Mouse (Mus musculus): ENCODE results near the gene Scamp2. TPM values are rescaled to one million over a fixed set of nuclear protein-coding genes. Genes with fewer than 3 reads are reported as not detected.

Gene Scamp2
- total RNA-seq, 1 experiment = 51.7 TPM

DNA sequence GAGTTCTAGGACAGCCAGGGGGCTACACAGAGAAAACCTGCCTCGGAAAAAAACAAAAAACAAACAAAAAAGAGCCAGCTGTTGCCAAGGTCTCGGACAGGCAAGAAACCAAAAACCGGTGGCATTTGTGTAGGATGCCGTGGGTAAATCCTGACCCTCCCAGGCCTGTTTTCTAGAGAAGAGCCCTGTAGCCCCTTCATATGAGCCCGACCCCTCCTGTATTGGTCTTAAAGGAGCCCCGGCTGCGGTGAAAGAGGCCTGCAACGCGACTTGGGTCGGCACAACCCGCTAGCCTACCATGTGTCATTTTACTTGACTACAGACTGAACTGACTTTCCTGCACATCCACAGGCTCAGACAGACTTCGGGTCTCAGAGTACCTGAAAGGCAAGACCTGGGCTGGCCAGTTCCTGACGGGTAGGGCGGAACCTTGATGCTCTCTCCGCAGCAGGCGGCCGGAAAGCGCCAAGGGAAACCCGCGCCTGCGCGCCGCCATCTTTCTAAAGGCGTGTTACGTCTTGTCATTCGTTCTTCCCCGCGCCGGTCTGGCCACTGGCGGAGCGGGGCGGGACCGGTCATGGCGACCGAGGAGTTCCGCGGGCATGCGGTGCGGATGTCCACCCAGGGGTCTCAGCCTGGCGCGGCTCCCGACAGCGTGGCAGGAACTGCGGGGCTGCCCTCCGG lies 23.6 kb upstream of the Scamp2 start, which contains the start of gene Fam219b:
Gene Fam219b, plus strand, starts transcription at position 485 of the 684 bp plus-strand sequence.
- in situ Hi-C loops (cut with MboI; ENCODE audit: low sequenced_read_pairs in 2 of 2, unreplicated experiment in 2 of 2) = no loop called here
- DNase-seq (ENCODE audit: low read depth, low spot score) = peak; percentile 79
- peaks cover 23% of the 10 kb centered on the region for H3K36me3 ChIP-seq (ENCODE audit: control insufficient read depth, insufficient read depth, low read length, poor library complexity, severe bottlenecking)
- H3K27ac ChIP-seq (ENCODE audit: insufficient read depth, low read depth, low read length, poor library complexity, severe bottlenecking) = peak within 1 kb of the TSS; percentile 52; the same call in 1 of the 2 replicates
- 0 out of 4 replicates have a peak, but pooled peaks cover 0 to 3% of the 10 kb centered on the region in 2 experiments for H3K4me1 ChIP-seq (ENCODE audit: control insufficient read depth in 2 of 2, insufficient read depth in 2 of 2, low read length in 2 of 2, poor library complexity in 1 of 2)
- TF ChIP-seq HCFC1 (IDR thresholded peaks at IDR 0.05; ENCODE audit: borderline replicate concordance, insufficient read depth, low read length) = peak; percentile 66; the same call in 1 of the 2 replicates
- TF ChIP-seq MAFK (IDR thresholded peaks at IDR 0.05; ENCODE audit: insufficient read depth, low read depth, low read length) = no peak
- H3K9ac ChIP-seq (ENCODE audit: insufficient read depth, low read depth, low read length, poor library complexity, severe bottlenecking) = peak within 1 kb of the TSS; percentile 85
- H3K9me3 ChIP-seq (ENCODE audit: control insufficient read depth, insufficient read depth, low read depth, low read length) = no peaks in the 10 kb centered on the region
- H3K4me3 ChIP-seq (ENCODE audit: insufficient read depth in 1 of 2, low read depth in 1 of 2, low read length in 2 of 2, poor library complexity in 1 of 2, severe bottlenecking in 1 of 2) = peak within 1 kb of the TSS; percentile 83 to 88

DNA sequence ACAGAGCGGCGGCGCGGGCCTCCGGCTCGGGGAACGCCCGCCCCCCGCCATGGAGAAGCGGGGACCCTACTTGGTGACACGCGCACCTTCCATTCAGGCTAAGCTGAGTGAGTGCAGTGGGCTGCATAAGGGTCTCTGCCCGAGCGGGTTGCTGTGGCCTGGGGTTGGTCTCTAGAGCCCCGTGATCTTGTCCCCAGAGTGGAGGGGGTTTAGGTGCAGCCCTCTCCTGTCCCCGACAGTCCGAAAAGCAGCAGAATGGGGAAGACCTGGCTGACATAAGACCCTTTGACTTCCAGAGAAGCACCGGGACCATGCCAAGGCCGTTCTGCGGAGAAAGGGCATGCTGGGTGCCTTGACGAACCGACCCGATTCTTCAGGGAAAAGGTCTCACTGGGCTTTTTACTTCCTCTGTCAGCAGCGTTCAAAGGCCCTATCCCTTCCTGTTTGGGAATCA lies 23.0 kb upstream of the Scamp2 start:
- Histone ChIP-seq H3K27ac (ENCODE audit: insufficient read depth, low read depth, low read length, poor library complexity, severe bottlenecking) (peak overlapping the region; percentile 42; the same call in 1 of the 2 replicates), H3K36me3 (ENCODE audit: control insufficient read depth, insufficient read depth, low read length, poor library complexity, severe bottlenecking) (peaks cover 24% of the 10 kb centered on the region), H3K4me3 (ENCODE audit: insufficient read depth in 1 of 2, low read depth in 1 of 2, low read length in 2 of 2, poor library complexity in 1 of 2, severe bottlenecking in 1 of 2) (peak overlapping the region; percentile 83 to 88), H3K4me1 (ENCODE audit: control insufficient read depth in 2 of 2, insufficient read depth in 2 of 2, low read length in 2 of 2, poor library complexity in 1 of 2) (0 out of 4 replicates have a peak, but pooled peaks cover 0 to 3% of the 10 kb centered on the region in 2 experiments), H3K9ac (ENCODE audit: insufficient read depth, low read depth, low read length, poor library complexity, severe bottlenecking) (peak overlapping the region; percentile 85), H3K9me3 (ENCODE audit: control insufficient read depth, insufficient read depth, low read depth, low read length) (no peaks in the 10 kb centered on the region)
- DNase-seq (ENCODE audit: low read depth, low spot score) = no peak
- no peak for TF ChIP-seq CHD2 (IDR thresholded peaks at IDR 0.05; ENCODE audit: low read depth, low read length)
- TF ChIP-seq MAFK (IDR thresholded peaks at IDR 0.05; ENCODE audit: insufficient read depth, low read depth, low read length) = no peak
- TF ChIP-seq HCFC1 (IDR thresholded peaks at IDR 0.05; ENCODE audit: borderline replicate concordance, insufficient read depth, low read length) = no peak
- TF ChIP-seq ZC3H11A (IDR thresholded peaks at IDR 0.05; ENCODE audit: borderline replicate concordance, low read depth, low read length) = no peak
- in situ Hi-C loops (cut with MboI; ENCODE audit: low sequenced_read_pairs in 2 of 2, unreplicated experiment in 2 of 2) = no loop called here

DNA sequence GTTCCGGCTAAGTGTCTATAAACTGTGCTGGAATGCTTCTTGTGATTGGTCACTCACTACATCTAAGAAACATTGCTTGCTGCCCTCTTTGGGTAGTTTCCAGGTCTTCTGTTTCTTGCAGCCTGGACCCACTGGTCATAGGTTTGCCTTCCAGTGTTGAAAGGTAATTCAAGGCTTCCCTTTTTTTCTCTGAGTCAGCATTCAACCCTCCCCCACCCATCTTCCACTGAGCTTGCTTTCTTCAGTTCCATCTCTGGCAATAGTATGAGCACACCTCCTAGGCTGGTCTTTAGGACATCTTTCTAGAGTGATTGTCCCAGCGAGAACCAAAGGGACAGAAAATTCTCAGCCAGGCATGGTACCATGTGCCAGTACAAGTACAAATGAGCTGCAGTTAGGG lies 21.2 kb upstream of the Scamp2 start:
- Histone ChIP-seq H3K9ac (ENCODE audit: insufficient read depth, low read depth, low read length, poor library complexity, severe bottlenecking) (no peak overlapping the region), H3K27ac (ENCODE audit: insufficient read depth, low read depth, low read length, poor library complexity, severe bottlenecking) (no peak overlapping the region), H3K4me1 (ENCODE audit: control insufficient read depth in 2 of 2, insufficient read depth in 2 of 2, low read length in 2 of 2, poor library complexity in 1 of 2) (0 out of 4 replicates have a peak, but pooled peaks cover 0 to 3% of the 10 kb centered on the region in 2 experiments), H3K36me3 (ENCODE audit: control insufficient read depth, insufficient read depth, low read length, poor library complexity, severe bottlenecking) (peaks cover 23% of the 10 kb centered on the region), H3K4me3 (ENCODE audit: insufficient read depth in 1 of 2, low read depth in 1 of 2, low read length in 2 of 2, poor library complexity in 1 of 2, severe bottlenecking in 1 of 2) (no peak overlapping the region), H3K9me3 (ENCODE audit: control insufficient read depth, insufficient read depth, low read depth, low read length) (no peaks in the 10 kb centered on the region)
- no peak for DNase-seq (ENCODE audit: low read depth, low spot score)
- in situ Hi-C loops (cut with MboI; ENCODE audit: low sequenced_read_pairs in 2 of 2, unreplicated experiment in 2 of 2) = no loop called here
- TF ChIP-seq CHD2 (IDR thresholded peaks at IDR 0.05; ENCODE audit: low read depth, low read length) (no peak), MAFK (IDR thresholded peaks at IDR 0.05; ENCODE audit: insufficient read depth, low read depth, low read length) (no peak), HCFC1 (IDR thresholded peaks at IDR 0.05; ENCODE audit: borderline replicate concordance, insufficient read depth, low read length) (no peak), ZC3H11A (IDR thresholded peaks at IDR 0.05; ENCODE audit: borderline replicate concordance, low read depth, low read length) (no peak), ZNF384 (IDR thresholded peaks at IDR 0.05; ENCODE audit: low read depth, low read length) (no peak)

DNA sequence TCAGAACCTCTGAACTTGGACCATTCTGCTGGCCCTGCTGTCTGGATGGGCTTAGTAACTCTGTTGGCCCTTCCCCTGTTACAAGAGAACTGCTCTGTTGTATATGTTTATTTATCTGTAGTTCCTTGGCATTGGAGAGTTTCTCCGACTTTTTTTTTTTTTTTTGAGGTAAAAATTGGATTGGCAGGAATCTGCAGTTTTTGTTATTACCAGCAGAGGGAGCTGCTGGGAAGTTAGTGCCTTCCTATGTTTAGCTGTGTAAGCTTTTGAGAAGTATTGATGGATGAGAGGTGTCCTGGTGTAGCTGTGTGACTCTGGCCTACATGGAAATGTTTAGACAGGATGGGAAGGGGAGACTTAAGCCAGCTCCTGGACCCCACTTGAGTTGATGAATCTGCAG lies 19.4 kb upstream of the Scamp2 start:
- Histone ChIP-seq H3K4me1 (ENCODE audit: control insufficient read depth in 2 of 2, insufficient read depth in 2 of 2, low read length in 2 of 2, poor library complexity in 1 of 2) (0 out of 4 replicates have a peak, but pooled peaks cover 0 to 3% of the 10 kb centered on the region in 2 experiments), H3K9ac (ENCODE audit: insufficient read depth, low read depth, low read length, poor library complexity, severe bottlenecking) (no peak overlapping the region), H3K27ac (ENCODE audit: insufficient read depth, low read depth, low read length, poor library complexity, severe bottlenecking) (no peak overlapping the region), H3K36me3 (ENCODE audit: control insufficient read depth, insufficient read depth, low read length, poor library complexity, severe bottlenecking) (peaks cover 24% of the 10 kb centered on the region), H3K4me3 (ENCODE audit: insufficient read depth in 1 of 2, low read depth in 1 of 2, low read length in 2 of 2, poor library complexity in 1 of 2, severe bottlenecking in 1 of 2) (no peak overlapping the region), H3K9me3 (ENCODE audit: control insufficient read depth, insufficient read depth, low read depth, low read length) (no peaks in the 10 kb centered on the region)
- in situ Hi-C loops (cut with MboI; ENCODE audit: low sequenced_read_pairs in 2 of 2, unreplicated experiment in 2 of 2) = no loop called here
- no peak for DNase-seq (ENCODE audit: low read depth, low spot score)
- TF ChIP-seq CHD2 (IDR thresholded peaks at IDR 0.05; ENCODE audit: low read depth, low read length) = no peak
- TF ChIP-seq ZNF384 (IDR thresholded peaks at IDR 0.05; ENCODE audit: low read depth, low read length) = peak; percentile 98
- no peak for TF ChIP-seq HCFC1 (IDR thresholded peaks at IDR 0.05; ENCODE audit: borderline replicate concordance, insufficient read depth, low read length)
- 0 out of 2 replicates have a peak, but pooled peaks have one; percentile 3 for TF ChIP-seq ZC3H11A (IDR thresholded peaks at IDR 0.05; ENCODE audit: borderline replicate concordance, low read depth, low read length)
- no peak for TF ChIP-seq MAFK (IDR thresholded peaks at IDR 0.05; ENCODE audit: insufficient read depth, low read depth, low read length)

Measured in ES-E14 (cell line).